Mouse (Mus musculus): Measurements from ENCODE around the gene Cfap97d2. TPM values are rescaled to one million over a fixed set of nuclear protein-coding genes. Genes with fewer than 3 reads are reported as not detected.

Gene Cfap97d2
- polyA plus RNA-seq, 1 experiment = not detected

DNA sequence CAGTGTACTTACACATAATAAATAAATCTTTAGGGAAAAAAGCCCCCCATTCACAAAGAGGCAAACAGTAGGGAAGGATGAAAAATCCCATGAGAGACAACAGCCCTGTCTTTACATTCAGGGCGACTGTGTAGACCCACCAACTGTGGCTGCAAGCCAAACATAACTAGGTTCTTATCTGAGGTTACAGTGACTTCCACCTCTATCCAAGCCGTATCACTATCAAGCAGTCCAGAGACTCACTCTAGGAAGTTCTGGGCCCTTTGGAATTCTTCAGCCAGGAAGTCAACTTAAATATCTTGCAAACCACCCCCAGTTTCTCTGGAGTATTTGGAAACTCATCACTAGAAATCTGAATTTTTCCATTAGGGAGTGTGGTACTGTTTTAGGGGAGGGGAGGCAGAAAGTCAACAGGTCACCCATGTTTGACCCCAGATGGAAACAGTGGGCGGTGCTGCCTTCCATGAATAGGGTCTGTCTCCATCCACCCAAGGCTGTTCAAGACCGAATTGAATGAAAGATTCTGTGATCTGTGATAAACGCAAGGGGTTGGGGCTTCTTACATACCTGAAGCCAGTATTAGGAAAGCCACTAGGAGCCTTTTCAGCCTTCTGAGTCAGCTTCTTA is 6.3 kb upstream of the Cfap97d2 start:
- no peak for TF ChIP-seq GATA1 (IDR thresholded peaks at IDR 0.05; ENCODE audit: low read length)

DNA sequence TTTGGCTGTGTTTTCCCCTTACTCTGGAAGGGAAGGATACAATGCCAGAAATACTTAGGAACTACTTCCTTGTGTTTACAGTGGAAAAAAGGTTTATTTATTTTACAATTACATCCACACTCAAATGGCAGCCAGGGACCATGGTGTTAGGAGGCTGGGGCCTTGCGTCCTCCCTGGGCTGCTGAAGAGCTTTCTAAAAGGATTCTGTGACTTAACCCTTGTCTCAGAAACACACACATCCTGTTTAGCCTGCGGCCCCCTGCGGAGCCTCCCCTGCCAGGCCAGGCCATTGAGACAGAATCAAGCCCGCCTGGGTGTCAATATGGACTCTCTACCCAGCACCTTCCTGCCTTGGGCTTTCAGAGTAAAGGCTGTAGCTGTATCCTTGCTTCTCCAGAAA is 2.9 kb upstream of the Cfap97d2 start:
- no peak for TF ChIP-seq GATA1 (IDR thresholded peaks at IDR 0.05; ENCODE audit: low read length)

DNA sequence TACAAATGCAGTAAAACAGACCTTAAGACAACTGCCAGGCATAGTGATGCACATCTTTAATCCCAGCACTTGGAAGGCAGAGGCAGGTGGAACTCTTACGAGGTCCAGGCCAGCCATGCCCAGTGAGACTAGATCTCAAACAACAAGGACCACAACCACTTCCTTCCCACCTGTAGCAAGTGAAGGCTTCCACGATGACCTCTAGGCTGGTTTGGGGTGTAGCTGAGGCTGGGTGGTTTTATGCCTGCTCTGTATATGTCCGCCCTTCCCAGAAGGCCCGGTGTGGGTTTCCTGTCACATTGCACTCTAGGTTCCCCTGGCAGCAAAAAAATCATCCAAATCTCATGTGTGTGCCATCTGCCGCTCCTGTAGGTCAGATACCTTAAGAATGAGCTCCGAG is 1.9 kb upstream of the Cfap97d2 start:
- TF ChIP-seq GATA1 (IDR thresholded peaks at IDR 0.05; ENCODE audit: low read length) = no peak

DNA sequence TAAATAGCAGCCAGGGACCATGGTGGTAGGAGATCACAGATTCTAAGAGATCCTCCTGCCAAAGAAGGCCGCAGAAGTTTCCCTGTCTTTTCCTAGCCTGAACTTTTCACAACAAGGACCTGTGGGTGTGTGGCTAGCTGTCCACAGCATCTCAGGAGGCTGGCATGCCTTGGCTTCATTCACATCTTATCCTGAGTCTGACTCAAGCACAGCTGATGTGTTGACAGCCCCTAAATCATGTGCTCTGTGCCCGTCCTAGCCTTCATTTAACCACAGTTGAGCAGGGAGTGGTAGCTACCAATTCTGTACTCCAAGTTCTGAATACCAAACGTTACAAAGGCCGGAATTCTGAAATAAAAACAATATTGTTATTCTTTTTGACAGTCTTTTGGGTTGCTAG is 1.4 kb upstream of the Cfap97d2 start:
- no peak for TF ChIP-seq GATA1 (IDR thresholded peaks at IDR 0.05; ENCODE audit: low read length)

- no peak for TF ChIP-seq GATA1 (IDR thresholded peaks at IDR 0.05; ENCODE audit: low read length)
Measured at GRCm38 (mm10) chr8:13706918-13707317, 1.2 kb downstream of the Cfap97d2 start.

- TF ChIP-seq GATA1 (IDR thresholded peaks at IDR 0.05; ENCODE audit: low read length) = no peak
Measured at GRCm38 (mm10) chr8:13708514-13708913, 2.8 kb downstream of the Cfap97d2 start.

- no peak for TF ChIP-seq GATA1 (IDR thresholded peaks at IDR 0.05; ENCODE audit: low read length)
Measured at GRCm38 (mm10) chr8:13718980-13719379, 13.3 kb downstream of the Cfap97d2 start.

DNA sequence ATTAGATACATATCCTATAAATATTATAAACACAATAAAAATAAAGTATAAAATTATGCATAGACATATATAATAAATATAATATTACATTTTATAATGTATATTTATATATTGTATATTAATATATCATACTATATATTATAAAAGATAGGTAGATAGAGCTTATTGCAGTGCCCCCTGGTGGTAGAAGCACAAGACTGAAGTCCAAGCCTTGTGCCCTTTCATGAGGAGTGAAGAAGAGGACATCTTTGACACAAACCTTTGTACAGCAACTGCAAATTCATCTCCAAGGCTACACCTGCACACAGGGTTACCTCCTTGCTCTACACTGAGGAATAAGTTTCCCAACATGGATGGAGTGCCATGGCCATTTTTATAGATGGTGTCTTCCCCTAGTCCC is 20.0 kb downstream of the Cfap97d2 start:
- TF ChIP-seq GATA1 (IDR thresholded peaks at IDR 0.05; ENCODE audit: low read length) = no peak

GRCm38 (mm10) chr8:13727469-13728094 is 21.9 kb downstream of the Cfap97d2 start:
- no peak for TF ChIP-seq GATA1 (IDR thresholded peaks at IDR 0.05; ENCODE audit: low read length)

DNA sequence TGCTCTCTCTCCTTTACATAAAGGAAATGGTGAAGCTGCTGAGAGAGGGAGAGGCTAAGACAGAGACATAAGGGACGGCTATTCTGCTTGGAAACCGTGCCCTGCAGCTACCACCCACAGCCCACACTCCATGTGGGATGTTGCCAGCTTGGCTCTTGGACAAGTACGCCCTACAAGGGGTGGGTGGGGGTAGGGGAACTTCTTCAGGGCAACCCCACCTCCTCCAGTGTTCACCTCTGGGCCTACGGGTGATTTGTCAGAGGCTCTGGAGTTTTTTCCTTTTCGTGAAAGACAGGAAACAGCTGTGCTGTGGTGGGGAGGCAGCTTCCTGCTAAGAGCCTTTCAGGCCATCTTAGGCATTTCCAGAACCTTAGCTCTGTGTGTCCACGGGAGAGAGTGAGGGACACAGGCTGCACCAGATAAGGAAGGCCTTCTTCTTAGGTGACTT is 34.7 kb downstream of the Cfap97d2 start:
- no peak for TF ChIP-seq GATA1 (IDR thresholded peaks at IDR 0.05; ENCODE audit: low read length)

DNA sequence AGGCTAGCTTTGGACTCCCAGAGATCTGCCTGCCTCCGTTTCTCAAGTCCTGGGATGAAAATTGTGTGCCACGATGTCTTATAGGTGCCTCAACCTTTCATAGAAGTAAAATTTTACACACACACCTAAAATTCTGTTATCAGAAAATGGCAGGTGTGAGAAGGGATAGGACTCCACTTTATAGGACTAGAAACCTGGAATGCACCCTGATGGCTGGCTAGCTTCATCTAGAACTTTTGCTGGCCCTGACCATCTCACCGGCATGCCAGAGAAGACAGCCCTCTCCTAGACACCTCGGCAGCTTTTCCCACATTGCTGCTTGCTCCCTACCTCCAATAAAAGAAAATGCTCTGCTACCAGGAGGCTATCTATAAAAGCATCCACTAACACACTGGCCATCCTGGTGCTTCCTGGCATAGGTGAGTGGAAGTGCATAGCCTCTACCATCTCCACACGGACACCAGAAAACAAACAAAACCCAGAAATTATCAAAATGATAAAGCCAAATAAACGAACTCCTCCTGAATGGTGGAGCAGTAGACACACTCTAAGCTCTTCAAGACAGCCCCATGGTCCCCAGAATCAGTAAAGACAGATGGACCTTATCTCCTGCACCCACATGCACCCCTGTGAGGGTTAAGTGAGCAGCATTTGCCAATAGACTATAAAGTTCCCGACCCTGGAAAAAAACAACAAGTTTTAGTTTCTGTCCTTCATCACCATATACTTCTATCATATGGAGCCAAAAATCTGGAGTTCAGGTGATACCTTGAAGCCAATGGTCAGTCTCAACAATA is 35.3 kb downstream of the Cfap97d2 start:
- no peak for TF ChIP-seq GATA1 (IDR thresholded peaks at IDR 0.05; ENCODE audit: low read length)

GRCm38 (mm10) chr8:13747626-13748025 is 41.9 kb downstream of the Cfap97d2 start:
- no peak for TF ChIP-seq GATA1 (IDR thresholded peaks at IDR 0.05; ENCODE audit: low read length)

GRCm38 (mm10) chr8:13753680-13754079 is 48.0 kb downstream of the Cfap97d2 start:
- no peak for TF ChIP-seq GATA1 (IDR thresholded peaks at IDR 0.05; ENCODE audit: low read length)

DNA sequence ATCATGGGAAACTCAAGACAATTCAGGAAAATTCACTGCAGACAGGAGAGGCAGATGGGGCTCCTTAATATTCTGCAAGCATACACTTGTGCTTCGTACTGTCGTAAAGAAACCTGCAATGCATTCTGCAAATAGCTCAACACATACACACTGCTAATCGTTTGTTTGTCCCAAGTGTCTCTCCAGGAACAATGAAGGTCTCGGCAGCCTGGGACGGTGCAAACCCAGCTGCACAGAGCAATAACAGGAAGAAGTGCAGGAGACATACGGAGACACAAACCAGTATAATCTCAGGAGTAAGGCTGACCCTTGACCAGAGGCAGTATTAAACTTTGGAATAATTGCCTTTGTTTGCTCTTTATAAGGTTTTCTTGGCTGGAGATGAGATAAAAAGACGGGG is 50.8 kb downstream of the Cfap97d2 start:
- no peak for TF ChIP-seq GATA1 (IDR thresholded peaks at IDR 0.05; ENCODE audit: low read length)

DNA sequence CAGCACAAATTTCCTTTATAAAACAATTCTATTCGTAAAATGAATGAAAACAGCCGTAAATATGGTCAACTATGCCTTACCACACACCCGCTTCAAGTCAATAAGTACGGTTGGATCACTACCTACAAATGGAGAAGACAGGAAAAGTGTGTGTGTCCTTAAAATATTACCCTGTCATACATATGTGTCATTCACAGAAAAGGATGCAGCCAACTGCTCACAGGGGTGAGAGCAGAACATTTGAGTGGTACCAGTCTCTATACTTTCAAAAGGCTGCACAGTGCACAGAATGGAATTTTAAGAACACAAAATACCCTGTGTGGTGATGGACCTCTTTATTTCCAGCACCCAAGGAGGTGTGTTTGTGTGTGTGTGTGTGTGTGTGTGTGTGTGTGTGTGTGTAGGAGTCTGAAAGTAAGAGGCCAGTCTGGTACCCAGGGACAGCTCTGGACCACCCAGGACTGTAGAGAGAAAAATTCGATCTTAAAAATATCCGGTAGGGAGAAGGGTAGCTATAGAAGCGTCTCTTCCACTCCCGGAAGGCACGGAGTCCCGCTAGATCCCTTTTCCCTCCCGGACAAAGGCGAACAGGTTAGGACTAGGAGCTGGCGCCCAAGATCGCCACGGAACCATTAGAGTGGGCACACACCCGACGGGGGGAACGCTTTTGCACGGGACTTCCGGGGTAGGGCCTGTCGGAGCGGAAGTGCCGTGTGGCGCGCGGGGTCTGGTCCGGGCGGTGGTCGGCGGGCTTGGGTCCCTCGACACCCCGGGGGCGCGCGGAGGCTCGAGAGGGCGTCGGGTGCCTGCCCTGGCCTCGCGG is 51.5 kb downstream of the Cfap97d2 start, which contains the start of gene Cdc16:
TSS of gene Cdc16 (plus strand) at position 695 of the 823 bp plus-strand sequence.
- no peak for TF ChIP-seq GATA1 (IDR thresholded peaks at IDR 0.05; ENCODE audit: low read length)
